Mouse (Mus musculus): Measurements from ENCODE around the gene Spsb1.

Spsb1 gene

DNA sequence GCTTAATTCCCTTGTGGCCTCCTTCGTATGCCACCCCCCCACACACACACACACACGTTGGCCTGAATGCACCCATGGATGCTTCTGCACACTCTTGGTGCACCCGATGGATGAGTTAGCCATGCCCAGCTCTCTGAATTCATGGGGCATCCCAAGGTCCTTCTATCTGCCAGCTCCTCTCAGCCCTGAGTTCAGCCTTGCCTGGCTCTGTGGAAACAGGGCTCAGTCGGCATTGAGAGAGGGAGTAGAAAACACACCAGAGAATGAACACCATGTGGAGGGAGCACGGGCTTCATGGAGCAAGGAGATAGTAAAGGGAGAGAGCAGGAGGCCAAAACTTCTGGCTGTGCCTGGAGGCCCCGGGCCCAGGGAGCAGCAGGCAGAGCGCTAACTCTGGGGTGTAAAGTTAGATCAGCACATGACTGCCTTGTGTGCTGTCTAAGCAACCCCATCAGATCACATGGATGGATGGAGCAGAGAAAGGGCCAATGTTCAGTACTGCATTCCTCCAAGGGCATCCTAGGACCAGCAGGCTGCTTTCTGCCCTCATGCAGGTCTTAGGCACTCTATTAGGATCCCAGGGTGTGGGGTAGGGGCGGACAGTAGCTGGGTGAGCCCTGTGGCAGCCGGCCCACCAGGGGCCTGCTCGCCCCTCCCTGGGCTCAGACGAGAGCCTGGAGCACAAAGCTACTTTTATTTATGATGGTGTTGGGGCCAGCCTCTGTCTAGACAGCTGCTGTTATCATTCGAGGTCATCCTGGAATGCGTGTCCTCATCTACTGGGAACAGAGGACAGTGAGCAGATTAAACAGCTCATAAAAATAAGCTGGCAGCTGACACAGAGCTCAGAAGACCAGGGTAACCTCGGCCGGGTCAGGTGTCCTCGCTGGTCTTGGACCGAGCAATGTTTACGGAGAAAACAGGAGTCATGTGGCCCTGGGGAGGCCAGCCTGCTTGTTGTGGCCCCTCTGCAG is 68.3 kb downstream of the Spsb1 start:
- DNase-seq (ENCODE audit: low spot score) = no peak

GRCm38 (mm10) chr4:149883990-149884389 is 70.9 kb downstream of the Spsb1 start:
- DNase-seq (ENCODE audit: low spot score) = no peak

- DNase-seq (ENCODE audit: low spot score) = no peak
Measured at GRCm38 (mm10) chr4:149882139-149882916, 72.5 kb downstream of the Spsb1 start.

DNA sequence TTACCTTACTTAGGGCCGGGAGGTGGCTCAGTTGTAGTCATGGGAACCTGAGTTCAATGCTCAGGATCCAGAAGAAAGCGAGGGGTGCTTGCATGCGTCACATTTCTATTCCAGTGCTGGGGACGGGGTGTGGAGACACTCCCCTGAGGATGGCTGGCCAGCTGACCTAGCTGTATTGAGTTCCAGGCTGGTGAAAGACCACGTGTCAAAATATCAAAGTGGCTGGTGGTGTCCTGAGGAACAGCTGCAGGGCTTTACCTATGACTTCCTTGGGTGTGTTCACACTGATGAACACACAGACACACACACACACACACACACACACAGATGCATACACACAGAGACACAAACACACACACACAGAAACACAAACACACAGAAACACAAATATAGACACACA is 73.9 kb downstream of the Spsb1 start:
- DNase-seq (ENCODE audit: low spot score) = no peak

GRCm38 (mm10) chr4:149879980-149880379 is 74.9 kb downstream of the Spsb1 start:
- no peak for DNase-seq (ENCODE audit: low spot score)

GRCm38 (mm10) chr4:149878021-149878449 is 76.8 kb downstream of the Spsb1 start:
- DNase-seq (ENCODE audit: low spot score) = no peak

DNA sequence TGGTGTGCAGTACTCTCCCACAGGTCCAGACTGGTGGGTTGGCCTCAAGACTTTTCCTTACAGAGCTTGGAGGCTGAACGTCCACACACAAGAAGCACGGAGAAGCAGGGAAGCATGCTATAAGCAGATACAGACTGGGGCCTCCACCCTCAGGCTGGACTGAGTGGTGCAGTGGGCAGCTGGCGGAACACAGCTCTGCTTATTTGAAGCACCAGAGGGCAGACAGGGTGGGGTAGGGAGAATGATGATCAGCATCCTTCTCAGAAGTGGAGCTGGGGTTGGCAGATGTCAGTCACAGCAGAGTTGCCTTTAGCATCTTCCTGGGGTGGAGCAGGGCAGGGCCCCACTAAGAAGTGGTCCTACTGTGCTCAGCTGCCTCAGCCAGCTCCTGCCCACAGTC is 77.6 kb downstream of the Spsb1 start:
- DNase-seq (ENCODE audit: low spot score) = no peak

DNA sequence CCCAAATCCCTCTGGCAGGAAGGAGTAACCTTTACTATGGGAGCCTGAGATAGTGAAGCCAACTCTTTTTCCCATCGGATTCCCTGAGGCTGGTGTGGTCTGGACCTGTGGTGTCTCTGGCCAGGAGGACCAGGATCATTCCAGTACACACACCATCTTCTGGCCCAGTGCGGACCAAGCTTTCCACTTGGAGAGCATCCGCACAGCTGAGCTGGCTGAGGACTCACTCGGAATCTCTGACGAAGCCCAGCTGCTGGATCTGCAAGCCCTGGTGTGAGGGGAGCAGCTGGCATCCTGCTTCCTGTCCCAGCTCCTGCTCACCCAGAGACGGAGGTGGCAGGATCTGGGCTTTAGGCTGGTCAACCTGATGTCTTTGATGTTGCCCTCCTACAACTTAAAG is 78.1 kb downstream of the Spsb1 start:
- no peak for DNase-seq (ENCODE audit: low spot score)

DNA sequence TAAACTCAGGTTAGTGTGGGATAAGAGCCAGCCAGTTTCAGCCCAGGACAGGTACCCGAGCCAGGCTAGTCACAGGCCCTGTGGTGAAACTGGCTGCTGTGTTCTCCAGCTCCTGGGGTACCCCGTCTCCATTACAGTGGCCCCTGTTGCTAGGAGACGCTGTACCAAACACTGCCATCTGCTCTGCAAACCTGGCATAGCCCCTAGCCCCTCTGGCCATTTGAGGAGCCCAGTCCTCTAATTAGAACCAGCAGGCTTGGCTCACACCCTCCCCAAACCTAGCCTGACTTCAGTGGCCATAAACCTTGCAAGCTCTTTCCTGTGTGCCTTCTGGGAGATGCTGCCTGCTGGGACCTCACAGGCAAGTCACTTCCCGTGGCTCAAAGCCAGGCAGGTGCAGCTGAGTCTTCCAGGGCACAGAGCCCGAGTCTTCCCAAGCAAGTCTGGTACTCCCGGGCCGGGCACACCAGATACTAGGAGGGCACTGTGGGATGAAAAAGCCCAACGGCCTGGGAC is 78.8 kb downstream of the Spsb1 start:
- DNase-seq (ENCODE audit: low spot score) = peak; percentile 67

DNA sequence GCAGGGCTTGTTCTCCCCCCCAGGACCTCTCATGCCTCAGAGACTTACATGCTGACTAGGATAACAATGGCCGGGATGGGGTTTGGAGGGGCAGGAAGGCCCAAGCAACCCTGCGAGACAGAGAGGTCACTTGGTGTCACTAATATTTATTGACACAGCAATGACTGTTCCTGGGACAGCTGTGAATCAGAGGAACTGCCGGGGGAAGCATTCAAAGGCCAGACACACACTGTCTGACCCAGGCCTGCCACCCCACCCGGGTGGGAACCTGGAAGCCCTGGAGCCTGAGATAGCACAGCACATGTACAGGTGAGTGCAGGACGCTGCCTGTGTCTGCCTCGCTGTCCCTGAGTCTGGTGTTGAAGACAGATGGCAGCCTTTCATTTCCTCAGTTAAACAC is 79.5 kb downstream of the Spsb1 start:
- DNase-seq (ENCODE audit: low spot score) = peak; percentile 64

DNA sequence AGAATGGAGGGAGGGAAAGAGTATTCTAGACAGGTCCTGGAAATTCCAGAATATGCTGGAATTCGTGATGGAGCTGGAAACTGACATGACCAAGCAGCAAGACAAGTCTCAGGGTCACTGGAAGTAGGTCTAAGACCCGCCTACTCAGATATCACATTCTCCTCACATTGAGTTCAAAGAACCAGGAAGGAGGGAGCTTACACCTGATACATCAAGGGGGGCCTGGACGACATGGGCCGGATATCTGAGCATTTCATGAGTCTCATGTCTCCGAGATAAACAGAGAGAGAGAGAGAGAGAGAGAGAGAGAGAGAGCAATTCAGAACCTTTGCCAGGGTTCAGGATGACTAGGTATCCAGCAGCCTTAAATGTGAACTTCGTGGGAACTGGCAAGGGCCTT is 82.6 kb downstream of the Spsb1 start:
- no peak for DNase-seq (ENCODE audit: low spot score)

GRCm38 (mm10) chr4:149871582-149871981 is 83.3 kb downstream of the Spsb1 start:
- no peak for DNase-seq (ENCODE audit: low spot score)

DNA sequence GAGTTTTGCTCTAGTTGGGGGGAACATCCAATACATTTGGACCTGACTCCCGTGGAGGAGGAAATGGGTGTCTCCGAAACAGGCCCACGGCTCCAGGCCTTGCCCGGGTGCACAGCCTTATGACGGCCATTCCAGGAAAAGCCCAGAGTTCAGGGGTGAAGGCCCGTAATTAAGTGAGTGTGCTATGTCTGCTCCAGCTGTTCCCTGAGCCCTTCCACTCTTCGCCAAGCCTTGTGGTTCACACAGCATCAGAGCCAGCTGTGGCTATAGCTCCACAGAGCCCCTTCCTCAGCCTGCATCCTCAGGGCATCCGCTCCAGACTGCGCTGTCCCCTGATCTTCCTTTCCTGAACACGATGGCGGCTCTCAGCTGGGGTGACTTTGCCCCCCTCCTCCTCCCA is 83.8 kb downstream of the Spsb1 start:
- no peak for DNase-seq (ENCODE audit: low spot score)

DNA sequence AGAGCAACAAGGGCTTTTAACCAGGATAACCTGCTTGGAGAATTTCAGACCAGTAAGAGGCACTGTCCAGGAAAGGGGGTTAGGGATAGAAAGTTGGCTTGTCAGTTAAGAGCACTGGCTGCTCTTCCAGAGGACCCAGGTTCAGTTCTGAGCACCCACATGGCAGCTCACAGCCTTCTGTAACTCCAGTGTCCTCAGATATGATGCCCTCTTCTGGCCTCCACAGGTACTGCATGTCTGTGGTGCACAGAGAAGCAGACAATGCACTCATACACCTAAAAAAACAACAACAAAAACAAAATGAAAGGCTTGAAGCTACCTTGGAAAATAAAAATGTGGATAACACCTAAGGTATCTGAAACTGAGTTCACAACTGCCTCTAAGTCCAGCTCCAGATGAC is 84.4 kb downstream of the Spsb1 start:
- no peak for DNase-seq (ENCODE audit: low spot score)

- DNase-seq (ENCODE audit: low spot score) = no peak
Measured at GRCm38 (mm10) chr4:149868725-149869124, 86.1 kb downstream of the Spsb1 start.

DNA sequence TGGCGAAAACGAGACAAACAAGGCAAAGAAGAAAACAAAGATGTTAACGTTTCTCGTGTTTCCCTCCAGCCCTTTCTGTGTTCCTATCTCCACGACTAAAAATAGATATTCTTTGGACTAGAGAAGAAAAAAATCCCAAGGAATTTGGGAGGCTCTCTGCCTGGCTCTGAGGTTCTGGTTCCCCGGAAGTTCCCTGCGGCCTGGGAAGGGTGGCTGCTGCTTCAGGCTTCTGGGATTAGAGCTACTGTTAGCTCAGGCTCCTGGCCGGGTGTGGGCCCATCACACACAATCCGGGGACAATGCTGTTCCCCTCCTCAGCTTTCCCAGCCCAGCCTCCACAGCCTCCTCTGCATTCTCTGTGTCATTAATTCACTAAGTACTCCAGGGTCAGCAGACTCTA is 86.8 kb downstream of the Spsb1 start:
- no peak for DNase-seq (ENCODE audit: low spot score)

DNA sequence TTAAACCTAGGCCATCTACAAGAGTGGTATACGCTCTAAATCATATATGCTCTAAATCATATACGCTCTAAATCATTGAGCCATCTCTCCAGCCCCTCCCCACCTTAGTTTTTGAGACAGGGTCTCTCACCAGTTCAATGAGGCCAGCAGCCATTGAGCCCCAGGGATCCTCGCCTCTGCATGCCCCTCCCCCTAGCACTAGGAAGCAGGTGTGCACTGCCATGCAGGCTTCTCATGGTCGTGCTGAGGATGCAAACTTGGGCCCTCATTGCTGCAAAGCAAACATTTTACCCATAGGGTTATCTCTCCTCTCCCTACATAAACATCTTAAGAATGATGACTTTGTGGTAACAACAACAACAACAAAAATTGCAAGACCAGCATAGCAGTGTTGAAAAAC is 87.5 kb downstream of the Spsb1 start:
- no peak for DNase-seq (ENCODE audit: low spot score)

DNA sequence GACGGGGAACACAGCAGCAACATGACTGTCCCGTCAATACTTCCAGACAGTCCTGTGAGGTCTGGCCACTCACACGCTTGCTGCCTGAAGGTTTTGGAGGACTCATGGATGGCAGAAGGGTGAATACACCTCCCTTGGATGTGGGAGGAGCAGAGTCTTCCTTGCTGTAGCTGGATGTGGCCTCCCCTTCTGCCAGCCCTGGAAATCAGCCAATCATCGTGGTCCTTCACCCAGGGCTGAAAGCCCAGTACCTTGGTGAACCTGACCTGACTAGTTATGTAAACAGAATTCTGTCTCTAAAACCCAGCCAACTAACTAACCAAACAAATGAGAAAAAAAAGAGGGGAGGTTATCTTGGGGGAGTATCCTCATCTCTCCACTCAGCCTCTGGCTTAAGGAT is 90.4 kb downstream of the Spsb1 start:
- no peak for DNase-seq (ENCODE audit: low spot score)

DNA sequence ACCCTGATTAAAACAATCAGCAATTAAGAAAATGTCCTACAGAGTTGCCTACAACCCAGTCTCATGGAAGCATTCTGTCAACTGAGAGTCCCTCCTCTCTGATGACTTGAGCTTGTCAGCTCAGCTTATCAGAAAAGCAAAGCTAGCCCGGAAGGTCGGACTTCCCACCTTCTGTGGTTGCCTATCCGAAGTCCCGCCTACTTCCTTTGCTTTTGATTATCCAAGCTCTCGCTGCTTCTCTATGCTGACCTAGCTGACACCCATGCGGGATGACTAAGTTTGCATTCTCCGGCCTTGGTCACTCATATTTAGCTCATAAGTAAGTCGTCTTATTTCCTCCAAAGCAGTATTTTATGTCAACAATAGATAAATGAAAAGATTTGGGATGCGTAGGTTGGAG is 91.3 kb downstream of the Spsb1 start:
- no peak for DNase-seq (ENCODE audit: low spot score)

GRCm38 (mm10) chr4:149860393-149860792 is 94.5 kb downstream of the Spsb1 start:
- no peak for DNase-seq (ENCODE audit: low spot score)

- DNase-seq (ENCODE audit: low spot score) = no peak
Measured at GRCm38 (mm10) chr4:149858584-149858983, 96.3 kb downstream of the Spsb1 start.

DNA sequence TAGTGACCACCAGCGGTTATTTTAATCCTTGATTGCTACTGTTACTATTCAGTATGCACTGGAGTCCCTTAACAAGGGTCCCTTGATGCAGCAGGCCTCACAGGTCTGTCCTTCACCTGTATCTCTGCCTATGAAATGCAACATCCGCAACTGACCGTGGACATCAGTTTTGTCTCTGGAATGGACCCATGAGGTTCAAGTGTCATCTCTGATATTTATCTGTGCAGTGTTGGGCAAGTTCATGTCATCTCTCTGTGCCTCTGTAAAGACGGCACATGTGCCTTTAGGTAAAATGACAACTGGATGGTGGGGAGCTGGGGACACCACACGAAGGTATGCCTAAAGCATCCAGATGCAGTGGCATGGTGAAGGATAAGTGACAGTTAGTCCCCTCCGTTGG is 96.7 kb downstream of the Spsb1 start:
- DNase-seq (ENCODE audit: low spot score) = no peak

DNA sequence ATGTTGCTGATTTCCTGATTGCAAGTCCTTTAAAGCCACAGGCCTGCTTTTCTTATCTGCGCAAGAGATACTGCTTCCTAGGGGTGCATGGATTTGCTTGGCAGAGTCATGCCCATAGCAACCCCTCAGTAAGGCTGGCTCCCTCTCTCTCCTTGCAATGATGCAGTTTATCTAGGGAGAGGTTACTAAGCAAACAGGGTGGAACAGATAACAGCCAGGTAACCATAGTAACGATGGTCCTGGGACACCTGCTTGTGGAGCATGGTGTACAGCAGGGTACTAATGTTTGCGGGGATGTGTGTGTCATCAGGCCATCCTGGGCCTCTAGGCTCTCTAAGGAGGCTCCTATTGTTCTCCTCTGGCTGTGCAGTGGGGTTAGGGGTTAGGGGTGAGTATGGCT is 97.2 kb downstream of the Spsb1 start:
- DNase-seq (ENCODE audit: low spot score) = no peak
